Mouse (Mus musculus) thymus, adult 2 months (tissue): ENCODE results near the gene Cds2.

Experiments used
- CTCF ChIP-seq: fragments of 200-500 bp; IDR thresholded peaks from 2 replicates; pipeline ENCODE4 v1.5.1; 2012; ENCODE audit warnings: mild to moderate bottlenecking, control low read depth, low read length, moderate library complexity, borderline replicate concordance; ENCODE audit not compliant: control insufficient read depth, poor library complexity, insufficient read depth; ENCODE audit errors: extremely low read depth
- POLR2A ChIP-seq: fragments of 200-500 bp; IDR thresholded peaks from 2 replicates; pipeline ENCODE4 v1.6.1; 2012; ENCODE audit warnings: mild to moderate bottlenecking, low read length, control low read depth, moderate library complexity; ENCODE audit not compliant: control insufficient read depth, poor library complexity, insufficient read depth; ENCODE audit errors: extremely low read depth

DNA sequence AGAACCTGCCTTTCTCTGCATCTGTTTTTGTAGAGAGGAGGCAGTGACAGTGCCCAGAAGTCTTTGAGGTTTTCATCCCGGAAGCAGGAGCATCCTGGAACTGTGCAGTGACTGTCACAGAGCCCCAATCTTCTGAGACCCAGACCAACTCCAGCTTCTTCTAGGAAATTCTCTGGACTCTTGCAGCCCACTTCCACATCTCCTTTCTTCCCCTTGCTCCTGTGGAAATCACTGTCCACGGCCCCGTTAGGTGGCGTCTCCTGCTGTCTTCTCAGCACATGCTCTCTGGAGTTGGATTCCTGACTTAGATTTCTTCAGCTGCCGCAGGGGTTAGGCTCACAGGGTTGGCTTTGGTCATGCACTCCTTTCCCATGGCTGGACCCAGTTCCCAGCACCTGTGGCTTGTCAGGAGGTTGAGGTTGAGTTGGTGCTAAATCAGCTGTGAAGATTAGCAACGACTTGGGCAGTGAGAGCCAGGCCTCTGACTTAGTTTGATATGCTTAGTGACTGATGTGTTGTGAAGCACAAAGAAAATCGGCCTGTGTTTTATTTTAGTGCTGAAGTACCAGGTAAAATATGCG, 15.4 kb downstream of the Cds2 start:
- TF ChIP-seq CTCF = no peak
- TF ChIP-seq POLR2A = no peak
